Mouse (Mus musculus): ENCODE data around the gene Tas2r126. TPM values are rescaled to one million over a fixed set of nuclear protein-coding genes. Genes with fewer than 3 reads are reported as not detected.

Gene Tas2r126
- total RNA-seq (2023), result not detected

DNA sequence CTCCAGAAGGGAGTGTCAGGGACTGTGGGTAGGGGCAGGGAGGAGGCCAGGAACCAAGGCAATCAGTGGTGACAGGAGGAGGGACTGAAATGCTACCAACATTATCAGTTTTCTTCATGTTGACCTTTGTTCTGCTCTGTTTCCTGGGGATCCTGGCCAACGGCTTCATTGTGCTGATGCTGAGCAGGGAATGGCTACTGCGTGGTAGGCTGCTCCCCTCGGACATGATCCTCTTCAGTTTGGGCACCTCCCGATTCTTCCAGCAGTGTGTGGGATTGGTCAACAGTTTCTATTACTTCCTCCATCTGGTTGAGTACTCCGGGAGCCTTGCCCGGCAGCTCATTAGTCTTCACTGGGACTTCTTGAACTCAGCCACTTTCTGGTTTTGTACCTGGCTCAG lies at the start of gene Tas2r126:
Gene Tas2r126, plus strand, starts transcription at position 90 of the 400 bp plus-strand sequence.

DNA sequence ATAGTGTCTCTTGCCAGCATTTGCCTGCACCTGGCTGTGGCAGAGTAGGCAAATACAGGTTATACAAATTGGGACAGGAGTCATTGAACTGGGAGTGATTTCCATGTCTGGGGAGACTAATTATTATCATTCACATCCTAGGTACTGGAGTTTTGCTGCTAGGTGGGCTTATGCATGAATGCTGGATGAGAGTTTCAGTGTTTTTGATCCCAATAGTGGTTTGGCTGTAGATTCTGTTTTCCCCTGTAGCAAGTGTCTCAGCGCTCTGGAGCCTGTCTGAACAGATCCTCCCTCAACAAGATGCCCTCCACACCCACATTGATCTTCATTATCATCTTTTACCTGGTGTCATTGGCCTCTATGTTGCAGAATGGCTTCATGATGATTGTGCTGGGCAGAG lies 34.4 kb upstream of the Tas2r126 start, which contains the start of gene Tas2r143:
Gene Tas2r143, plus strand, starts transcription at position 301 of the 400 bp plus-strand sequence.

DNA sequence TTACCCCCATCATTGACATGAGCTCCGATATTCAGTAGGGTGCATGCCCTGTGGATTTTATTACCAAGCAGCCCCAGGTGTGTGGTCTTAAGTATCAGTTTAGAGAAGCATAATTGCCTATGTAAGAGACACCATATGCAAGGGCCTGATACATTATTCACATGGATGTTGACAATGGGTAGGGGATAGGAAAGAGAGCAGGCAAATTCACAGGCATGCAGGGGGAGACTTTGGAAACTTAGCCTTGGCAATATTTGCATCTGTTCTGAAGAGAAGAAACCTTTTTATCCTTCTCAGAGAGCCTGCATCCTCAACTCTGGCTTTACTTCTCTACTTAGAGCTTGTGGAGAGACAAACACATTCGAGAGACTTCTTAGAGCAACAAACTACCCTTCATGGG lies 29.2 kb upstream of the Tas2r126 start, which contains the start of gene Tas2r135:
Gene Tas2r135, plus strand, starts transcription at position 301 of the 400 bp plus-strand sequence.

DNA sequence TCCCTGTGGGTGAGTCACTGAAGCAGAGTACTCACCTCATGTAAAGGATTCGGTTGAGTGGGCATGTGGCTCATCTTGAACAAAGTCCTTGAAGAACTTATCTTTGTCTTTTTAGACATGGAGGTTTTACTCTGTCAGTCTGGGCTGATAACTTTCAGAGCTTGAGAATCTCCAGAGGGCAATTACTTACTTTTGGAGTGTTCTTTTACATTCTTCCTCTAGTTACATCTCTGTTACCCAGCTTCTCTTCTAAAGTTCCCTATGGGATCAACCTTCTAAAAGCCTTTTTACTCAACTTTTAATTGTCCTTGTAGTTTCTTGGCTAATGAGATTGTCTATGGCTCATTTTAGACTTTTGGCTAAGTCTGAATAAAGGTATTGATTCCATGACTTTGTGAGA lies 30.8 kb downstream of the Tas2r126 start, which contains the start of gene Olfr458:
Gene Olfr458, minus strand, starts transcription at position 101 of the 400 bp plus-strand sequence.

DNA sequence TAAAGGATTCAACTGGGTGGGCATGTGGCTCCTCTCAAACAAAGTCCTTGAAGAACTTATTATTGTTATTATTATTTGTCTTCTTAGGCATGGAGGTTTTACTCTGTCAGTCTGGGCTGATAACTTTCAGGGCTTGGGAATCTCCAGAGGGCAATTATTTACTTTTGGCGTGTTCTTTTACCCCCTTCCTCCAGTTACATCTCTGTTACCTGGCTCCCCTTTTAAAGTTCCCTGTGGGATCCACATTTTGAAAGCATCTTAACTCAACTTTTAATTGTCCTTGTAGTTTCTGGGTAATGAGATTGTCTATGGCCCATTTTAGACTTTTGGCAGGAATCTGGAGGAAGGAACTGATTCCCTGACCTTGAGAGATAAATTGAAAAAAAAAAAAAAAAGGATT lies 41.9 kb downstream of the Tas2r126 start, which contains the start of gene Olfr457:
Gene Olfr457, minus strand, starts transcription at position 101 of the 400 bp plus-strand sequence.

Other genes starting within 250 kb of the Tas2r126 start
- not detected for gene Tas2r144, start 219.2 kb upstream of the Tas2r126 start, total RNA-seq (2023)
- gene Gstk1, start 188.6 kb upstream of the Tas2r126 start, total RNA-seq (2023), result 10.3 TPM
- gene Tmem139, start 172.6 kb upstream of the Tas2r126 start, total RNA-seq (2023), result not detected
- 104 TPM for gene Casp2, start 169.6 kb upstream of the Tas2r126 start, total RNA-seq (2023)
- gene Clcn1, start 147.8 kb upstream of the Tas2r126 start, total RNA-seq (2023), result 1.4 TPM
- 0.15 TPM for gene Fam131b, start 109.9 kb upstream of the Tas2r126 start, total RNA-seq (2023)
- 146 TPM for gene Zyx, start 84.9 kb upstream of the Tas2r126 start, total RNA-seq (2023)
- gene Epha1, start 61.3 kb upstream of the Tas2r126 start, total RNA-seq (2023), result 0.18 TPM
- 0.92 TPM for gene Tas2r143, start 34.3 kb upstream of the Tas2r126 start, total RNA-seq (2023)
- gene Tas2r135, start 29.1 kb upstream of the Tas2r126 start, total RNA-seq (2023), result 0.53 TPM
- not detected for gene Olfr458, start 30.7 kb downstream of the Tas2r126 start, total RNA-seq (2023)
- not detected for gene Olfr457, start 41.8 kb downstream of the Tas2r126 start, total RNA-seq (2023)
- not detected for gene Olfr456, start 52.7 kb downstream of the Tas2r126 start, total RNA-seq (2023)
- gene Olfr455, start 113.1 kb downstream of the Tas2r126 start, total RNA-seq (2023), result not detected
- not detected for gene Tcaf3, start 163.2 kb downstream of the Tas2r126 start, total RNA-seq (2023)
- gene Tcaf2, start 210.7 kb downstream of the Tas2r126 start, total RNA-seq (2023), result 0.35 TPM

All from CD4-positive naive resting alpha-beta T cell, adult 57 days (primary cell).